Mouse (Mus musculus): ENCODE measurements around the gene Rell1. TPM values are rescaled to one million over a fixed set of nuclear protein-coding genes. Genes with fewer than 3 reads are reported as not detected.

Rell1 gene
- polyA plus RNA-seq, 1 experiment from 2014 or later, result 8.7 TPM

Other genes with a start within 250 kb of the Rell1 start
- gene 0610040J01Rik, start 156.5 kb downstream of the Rell1 start, polyA plus RNA-seq (2015; fragmentation: Nextera tagmentation; extraction: Ambion mirVana), result 1.4 and 3.3 TPM in 2 replicates
- gene Pgm2, start 124.1 kb upstream of the Rell1 start, polyA plus RNA-seq (2015; fragmentation: Nextera tagmentation; extraction: Ambion mirVana), result 13.2 and 16.7 TPM in 2 replicates
- gene Tbc1d1, start 187.4 kb upstream of the Rell1 start, polyA plus RNA-seq (2015; fragmentation: Nextera tagmentation; extraction: Ambion mirVana), result 23.0 and 26.2 TPM in 2 replicates